Mouse (Mus musculus) intestine, embryonic 15.5 days (tissue): ENCODE data around the gene Nup50. TPM values are rescaled to one million over a fixed set of nuclear protein-coding genes. Genes with fewer than 3 reads are reported as not detected.
"Not testable (repeated sequence)": the region's sequence is repeated elsewhere in the genome, so short reads cannot be mapped to it uniquely, and the experiment has no call there.

ENCODE experiments used
- ATAC-seq: fragments of 200-750 bp; cut with Nextera tagmentation; 2 replicates; pipeline ENCODE4 v1.8.0; 2017; ENCODE audit warnings: moderate TSS enrichment, moderate library complexity
- H3K27ac ChIP-seq: fragments of 300-500 bp; sonication (generic); 2 replicates; pipeline ENCODE4 v1.5.1; 2015; ENCODE audit warnings: mild to moderate bottlenecking, inconsistent platforms
- H3K27me3 ChIP-seq: fragments of 300-500 bp; sonication (generic); replicated peaks from 2 replicates; pipeline ENCODE4 v1.6.1; 2015; ENCODE audit warnings: inconsistent platforms
- H3K36me3 ChIP-seq: fragments of 300-500 bp; sonication (generic); 2 replicates; pipeline ENCODE4 v1.6.1; 2015; ENCODE audit warnings: inconsistent platforms
- H3K4me1 ChIP-seq: fragments of 300-500 bp; sonication (generic); replicated peaks from 2 replicates; pipeline ENCODE4 v1.6.1; 2015; ENCODE audit warnings: inconsistent platforms
- H3K4me2 ChIP-seq: fragments of 300-500 bp; sonication (generic); replicated peaks from 2 replicates; pipeline ENCODE4 v1.6.1; 2015; ENCODE audit warnings: mild to moderate bottlenecking, inconsistent platforms
- H3K4me3 ChIP-seq: fragments of 300-500 bp; sonication (generic); replicated peaks from 2 replicates; pipeline ENCODE4 v1.5.1; 2015; ENCODE audit warnings: inconsistent platforms
- H3K9ac ChIP-seq: fragments of 300-500 bp; sonication (generic); 2 replicates; pipeline ENCODE4 v1.6.1; 2015; ENCODE audit warnings: inconsistent platforms
- H3K9me3 ChIP-seq: fragments of 300-500 bp; sonication (generic); 2 replicates; pipeline ENCODE4 v1.6.1; 2016; ENCODE audit warnings: inconsistent platforms
- WGBS: fragments of 180-500 bp; shearing (Covaris S2); methylation state at CpG from one replicate; pipeline ENCODE4 v1.1.7; 2015; 5-methylcytosine and 5-hydroxymethylcytosine counted together
- polyA plus RNA-seq: library from polyadenylated mRNA; unstranded; fragments of >200 nt; fragmentation: Nextera tagmentation; extraction: Ambion mirVana; gene quantifications from 2 replicates; pipeline ENCODE4 v1.2.1, GENCODE M21; 2015

The Nup50 gene
- 36.8 and 40.4 TPM in 2 replicates for polyA plus RNA-seq

DNA sequence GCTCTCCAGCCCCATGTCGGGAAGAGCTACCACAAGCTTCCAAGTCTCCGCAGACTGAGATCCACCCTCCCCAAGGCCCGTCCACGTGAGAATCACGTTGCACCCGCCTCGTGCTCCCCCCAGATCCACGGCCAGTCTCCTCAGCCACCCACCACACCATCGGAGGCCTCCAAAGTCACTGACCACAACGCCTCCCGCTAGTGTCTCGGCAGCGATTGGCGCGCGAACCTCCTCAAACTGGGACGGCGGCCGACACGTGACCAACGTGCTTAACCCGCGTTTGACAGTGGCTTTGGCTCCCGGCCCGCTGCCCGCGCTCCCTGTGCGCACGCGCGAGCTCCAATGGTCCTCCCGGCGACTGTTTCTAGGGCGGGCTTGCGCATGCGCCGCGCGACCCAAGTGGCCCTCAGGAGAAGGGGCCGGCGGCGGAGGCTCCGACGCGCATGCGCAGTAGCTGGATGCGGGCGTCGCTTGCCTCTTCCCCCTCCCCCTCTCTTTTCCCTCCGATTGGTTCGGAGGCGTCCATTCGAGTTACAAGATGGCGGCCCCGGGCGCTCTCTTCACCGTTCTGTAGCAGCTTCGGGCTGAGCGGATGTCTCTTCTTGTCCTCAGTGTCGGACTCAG, at the start of gene Nup50:
Nup50 (plus strand) TSS at position 528 of the 624 bp plus-strand sequence.
- H3K36me3 ChIP-seq: peaks cover 8% of the 10 kb centered on the region
- WGBS: under 1% methylated on average over 60 of the region's 60 CpGs
- H3K27me3 ChIP-seq: no peaks in the 10 kb centered on the region
- H3K4me2 ChIP-seq: peak within 1 kb of the TSS; percentile 76
- H3K4me3 ChIP-seq: peak within 1 kb of the TSS; percentile 100
- ATAC-seq: peak; percentile 96
- peaks cover 10% of the 10 kb centered on the region for H3K4me1 ChIP-seq
- no peaks in the 10 kb centered on the region for H3K9me3 ChIP-seq
- peak within 1 kb of the TSS; percentile 97 for H3K27ac ChIP-seq
- peak within 1 kb of the TSS; percentile 99 for H3K9ac ChIP-seq

- no peak overlapping the region for H3K4me3 ChIP-seq
- H3K27me3 ChIP-seq: no peaks in the 10 kb centered on the region
- ATAC-seq: no peak
- WGBS: 73% methylated on average over 4 of the region's 4 CpGs
- no peaks in the 10 kb centered on the region for H3K36me3 ChIP-seq
- no peaks in the 10 kb centered on the region for H3K9me3 ChIP-seq
- H3K4me2 ChIP-seq: no peak overlapping the region
- no peak overlapping the region for H3K27ac ChIP-seq
- H3K9ac ChIP-seq: no peak overlapping the region
- H3K4me1 ChIP-seq: no peaks in the 10 kb centered on the region
Measured at GRCm38 (mm10) chr15:84873867-84874266, 49.3 kb upstream of the Nup50 start.

DNA sequence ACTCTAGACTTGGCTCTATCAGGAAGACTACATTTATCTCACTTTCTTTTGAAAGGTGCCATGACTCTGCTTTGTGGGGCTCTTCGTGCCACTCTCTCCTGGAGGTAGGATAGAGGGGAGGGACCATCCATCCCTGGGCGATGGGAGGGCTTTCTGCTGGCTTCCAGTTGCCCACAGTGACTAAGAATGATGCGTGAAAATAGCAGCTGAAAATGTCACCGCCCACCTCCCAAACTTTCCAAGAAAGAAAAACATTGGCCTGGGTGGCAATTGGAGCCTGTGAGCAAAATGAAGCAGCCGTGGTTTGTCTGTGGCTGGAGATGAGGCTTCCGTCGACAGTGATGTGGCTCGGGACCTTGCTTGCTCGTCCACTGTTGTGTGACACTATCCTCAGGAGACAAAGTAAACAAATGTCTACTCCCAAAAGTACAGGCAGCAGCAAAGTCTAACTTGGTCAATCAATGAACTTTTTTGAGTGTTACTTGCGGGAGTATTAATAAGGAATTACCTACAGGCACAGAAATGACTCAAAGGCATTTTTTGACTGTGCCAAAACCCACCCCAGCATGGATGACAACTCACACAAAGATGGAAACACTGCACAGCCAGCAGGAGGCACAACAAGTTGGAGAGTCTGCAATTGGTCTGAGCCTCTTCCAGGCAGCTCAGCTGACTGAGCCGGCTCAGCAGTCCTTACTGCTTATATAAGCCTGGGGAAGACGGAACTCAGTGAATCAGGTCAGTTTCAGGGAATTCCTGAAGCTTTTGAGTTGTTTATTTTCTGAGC, 46.0 kb upstream of the Nup50 start:
- H3K4me1 ChIP-seq: no peaks in the 10 kb centered on the region
- H3K36me3 ChIP-seq: no peaks in the 10 kb centered on the region
- no peak overlapping the region for H3K9ac ChIP-seq
- ATAC-seq: no peak
- WGBS: 80% methylated on average over 12 of the region's 12 CpGs
- H3K27ac ChIP-seq: no peak overlapping the region
- H3K9me3 ChIP-seq: no peaks in the 10 kb centered on the region
- H3K27me3 ChIP-seq: no peaks in the 10 kb centered on the region
- no peak overlapping the region for H3K4me2 ChIP-seq
- no peak overlapping the region for H3K4me3 ChIP-seq

DNA sequence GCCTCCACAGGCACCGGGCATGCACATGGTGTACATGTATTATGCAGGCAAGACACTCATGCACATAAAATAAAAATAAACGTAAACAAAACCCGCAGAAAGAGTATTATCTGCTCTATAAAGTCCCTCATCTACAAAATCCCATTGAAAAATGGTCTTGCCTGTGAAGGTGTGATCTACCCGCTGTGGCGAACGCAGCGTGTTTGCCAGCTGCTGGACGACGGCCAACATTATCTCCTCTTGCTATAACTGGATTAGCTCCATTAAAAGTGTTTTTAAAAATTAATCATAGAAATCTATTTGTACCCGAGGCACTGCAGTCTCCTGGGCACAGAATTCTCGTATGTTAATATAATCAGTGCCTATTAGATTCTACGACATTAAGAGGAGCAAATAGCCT, 35.1 kb upstream of the Nup50 start:
- no peak overlapping the region for H3K4me3 ChIP-seq
- ATAC-seq: no peak
- H3K27ac ChIP-seq: no peak overlapping the region

DNA sequence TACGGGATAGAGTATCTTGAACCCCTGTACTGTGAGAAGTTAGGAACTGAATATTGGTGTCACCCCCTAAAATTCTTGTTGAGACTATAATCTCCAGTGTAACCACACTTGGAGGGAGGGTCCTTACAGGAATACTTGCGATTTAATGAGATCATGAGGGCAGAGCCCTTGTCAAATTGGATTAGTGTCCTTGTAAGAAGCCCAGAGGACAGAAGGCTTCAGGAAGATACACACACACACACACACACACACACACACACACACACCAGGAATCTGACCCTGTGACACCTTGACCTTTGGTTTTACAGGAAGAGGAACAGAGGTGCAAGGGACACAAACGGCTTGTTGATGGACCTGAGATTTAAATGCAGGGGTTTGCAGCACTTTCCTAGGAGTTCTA, 32.0 kb upstream of the Nup50 start:
- Histone ChIP-seq H3K9me3 (no peaks in the 10 kb centered on the region), H3K27me3 (no peaks in the 10 kb centered on the region), H3K36me3 (no peaks in the 10 kb centered on the region), H3K4me3 (no peak overlapping the region), H3K4me2 (no peak overlapping the region), H3K9ac (no peak overlapping the region), H3K4me1 (no peaks in the 10 kb centered on the region), H3K27ac (no peak overlapping the region)
- no peak for ATAC-seq
- WGBS: 40% methylated on average over 3 of the region's 3 CpGs

More for the DNA sequence above, 35.1 kb upstream of the Nup50 start:
- Histone ChIP-seq H3K9ac (no peak overlapping the region), H3K36me3 (no peaks in the 10 kb centered on the region), H3K27me3 (no peaks in the 10 kb centered on the region), H3K4me2 (no peak overlapping the region), H3K9me3 (no peaks in the 10 kb centered on the region), H3K4me1 (no peaks in the 10 kb centered on the region)
- 72% methylated on average over 12 of the region's 12 CpGs for WGBS

DNA sequence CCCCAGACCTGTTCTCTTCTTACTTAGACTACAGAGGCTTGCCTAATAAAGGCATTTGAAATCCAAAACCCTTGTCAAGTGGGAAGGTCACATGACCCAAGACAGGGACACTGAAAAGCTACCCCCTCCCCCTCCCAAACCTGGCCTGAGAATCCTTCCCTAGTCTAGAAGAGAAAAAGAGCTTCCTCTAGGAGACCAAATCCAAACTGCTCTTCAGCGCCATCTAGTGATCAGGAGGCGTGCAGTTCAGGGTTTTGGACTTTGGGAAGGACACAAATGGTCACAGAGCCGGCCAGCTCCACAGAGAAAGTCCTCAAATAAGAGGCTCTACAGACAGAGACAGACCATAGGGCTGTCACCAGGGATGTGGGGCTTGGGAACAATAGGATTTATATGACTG, 31.6 kb upstream of the Nup50 start:
- no peak; the same call in 1 of the 2 replicates for ATAC-seq

DNA sequence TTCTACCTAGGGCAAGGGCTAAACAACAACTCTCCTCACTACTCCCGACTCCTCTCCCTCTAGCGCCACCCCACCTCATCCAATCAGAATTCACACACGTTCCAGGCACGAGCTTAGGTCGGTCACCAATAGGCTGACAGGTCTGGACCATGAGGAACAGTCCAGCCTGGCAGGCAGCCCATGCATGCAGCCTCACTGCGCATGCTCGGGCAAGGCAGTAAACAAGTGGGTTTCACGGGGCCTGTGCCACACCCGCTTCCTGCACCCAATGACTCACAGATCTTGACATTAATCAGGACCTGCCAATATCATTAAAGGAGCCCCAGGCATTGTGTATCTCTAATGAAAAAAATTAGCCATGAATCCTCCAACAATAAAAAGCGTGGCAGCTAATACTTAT, 27.0 kb upstream of the Nup50 start:
- not testable (repeated sequence) for H3K36me3 ChIP-seq, H3K9ac ChIP-seq, H3K4me3 ChIP-seq, H3K27me3 ChIP-seq, H3K4me1 ChIP-seq, H3K4me2 ChIP-seq, H3K27ac ChIP-seq, H3K9me3 ChIP-seq, ATAC-seq
- 67% methylated on average over 10 of the region's 10 CpGs for WGBS

More for the DNA sequence above, 31.6 kb upstream of the Nup50 start:
- Histone ChIP-seq H3K36me3 (no peaks in the 10 kb centered on the region), H3K27me3 (no peaks in the 10 kb centered on the region), H3K4me3 (no peak overlapping the region), H3K4me2 (no peak overlapping the region), H3K9ac (no peak overlapping the region), H3K27ac (no peak overlapping the region), H3K9me3 (no peaks in the 10 kb centered on the region), H3K4me1 (no peaks in the 10 kb centered on the region)
- 3% methylated on average over 3 of the region's 3 CpGs for WGBS

- no peaks in the 10 kb centered on the region for H3K4me1 ChIP-seq
- H3K4me3 ChIP-seq: no peak overlapping the region
- H3K9ac ChIP-seq: no peak overlapping the region
- no peaks in the 10 kb centered on the region for H3K9me3 ChIP-seq
- WGBS: 68% methylated on average over 1 of the region's 1 CpGs
- no peaks in the 10 kb centered on the region for H3K36me3 ChIP-seq
- no peak for ATAC-seq
- H3K27me3 ChIP-seq: 0 out of 2 replicates have a peak, but pooled peaks cover 3% of the 10 kb centered on the region
- H3K4me2 ChIP-seq: no peak overlapping the region
- no peak overlapping the region for H3K27ac ChIP-seq
Measured at GRCm38 (mm10) chr15:84896664-84897063, 26.5 kb upstream of the Nup50 start.

GRCm38 (mm10) chr15:84898077-84898476, 25.1 kb upstream of the Nup50 start:
- Histone ChIP-seq H3K9ac (no peak overlapping the region), H3K27me3 (0 out of 2 replicates have a peak, but pooled peaks cover 3% of the 10 kb centered on the region), H3K4me3 (no peak overlapping the region), H3K4me1 (no peaks in the 10 kb centered on the region), H3K36me3 (no peaks in the 10 kb centered on the region), H3K27ac (no peak overlapping the region), H3K4me2 (no peak overlapping the region), H3K9me3 (no peaks in the 10 kb centered on the region)
- WGBS: 25% methylated on average over 7 of the region's 7 CpGs
- no peak for ATAC-seq

DNA sequence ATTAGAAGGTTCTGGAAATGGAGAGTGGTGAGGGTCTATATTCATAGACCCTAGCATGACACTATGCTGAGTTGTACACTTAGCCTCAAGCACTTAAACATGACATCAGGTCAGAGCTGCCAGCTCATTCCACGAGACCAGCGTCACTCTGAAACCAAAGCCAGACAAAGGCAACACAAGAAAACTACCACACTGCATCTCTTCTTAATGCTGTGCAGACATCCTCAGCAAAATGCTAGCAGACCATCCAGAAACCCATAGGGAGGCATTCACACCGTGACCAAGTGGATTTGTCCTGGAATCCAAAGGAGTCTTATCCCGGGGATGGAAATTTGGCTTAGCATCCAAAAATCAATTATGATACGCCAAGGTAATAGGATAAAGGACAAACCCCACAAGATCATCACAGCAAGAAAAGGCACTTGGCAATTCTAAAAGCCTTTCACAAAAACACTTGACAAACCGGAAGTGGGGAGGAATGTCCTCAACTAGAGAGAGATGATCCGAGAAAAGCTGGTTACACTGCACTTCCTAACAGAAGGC, 19.3 kb upstream of the Nup50 start:
- no peak overlapping the region for H3K27ac ChIP-seq
- no peak overlapping the region for H3K9ac ChIP-seq
- no peaks in the 10 kb centered on the region for H3K4me1 ChIP-seq
- no peaks in the 10 kb centered on the region for H3K36me3 ChIP-seq
- WGBS: 85% methylated on average over 7 of the region's 7 CpGs
- H3K27me3 ChIP-seq: 0 out of 2 replicates have a peak, but pooled peaks cover 3% of the 10 kb centered on the region
- H3K4me3 ChIP-seq: no peak overlapping the region
- no peak for ATAC-seq
- no peaks in the 10 kb centered on the region for H3K9me3 ChIP-seq
- H3K4me2 ChIP-seq: no peak overlapping the region

DNA sequence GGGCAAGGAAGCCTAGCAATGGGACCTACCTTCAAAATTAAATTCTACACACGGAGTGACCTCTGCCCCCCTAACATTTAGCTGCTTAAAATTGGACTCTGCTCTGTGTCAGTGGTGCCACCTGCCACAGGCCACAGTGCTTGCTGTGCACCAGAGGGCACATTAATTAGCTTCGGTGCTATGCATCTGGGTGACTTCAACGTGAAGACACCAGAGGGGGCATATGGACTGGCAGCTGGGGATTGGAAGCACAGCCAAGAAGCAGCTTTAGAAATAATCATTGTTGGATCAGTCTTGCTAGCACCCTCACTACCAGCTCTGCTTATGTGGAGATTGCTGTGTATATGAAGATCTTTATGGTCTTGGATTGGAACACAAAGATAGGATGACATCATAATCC, 10.0 kb upstream of the Nup50 start:
- no peaks in the 10 kb centered on the region for H3K36me3 ChIP-seq
- no peak overlapping the region for H3K4me2 ChIP-seq
- no peak overlapping the region for H3K9ac ChIP-seq
- H3K27ac ChIP-seq: no peak overlapping the region
- no peaks in the 10 kb centered on the region for H3K27me3 ChIP-seq
- H3K4me3 ChIP-seq: no peak overlapping the region
- H3K9me3 ChIP-seq: no peaks in the 10 kb centered on the region
- 88% methylated on average over 3 of the region's 3 CpGs for WGBS
- no peaks in the 10 kb centered on the region for H3K4me1 ChIP-seq
- no peak for ATAC-seq

GRCm38 (mm10) chr15:84919938-84920337, 3.3 kb upstream of the Nup50 start, which contains the start of gene Gm29666:
Gene Gm29666 (minus strand): TSS chr15:84920038.
- ATAC-seq: no peak
- 97% methylated on average over 3 of the region's 3 CpGs for WGBS
- H3K36me3 ChIP-seq: no peaks in the 10 kb centered on the region

More at GRCm38 (mm10) chr15:84919938-84920337, 3.3 kb upstream of the Nup50 start, which contains the start of gene Gm29666:
- no peak within 1 kb of the TSS for H3K9ac ChIP-seq
- H3K4me2 ChIP-seq: no peak within 1 kb of the TSS
- no peak within 1 kb of the TSS for H3K27ac ChIP-seq
- peaks cover 5% of the 10 kb centered on the region; the same call in 1 of the 2 replicates for H3K4me1 ChIP-seq
- H3K27me3 ChIP-seq: no peaks in the 10 kb centered on the region
- H3K9me3 ChIP-seq: no peaks in the 10 kb centered on the region
- H3K4me3 ChIP-seq: no peak within 1 kb of the TSS
